ENCODE assay signal across 9 mouse cellular contexts in the genomic region with DNA sequence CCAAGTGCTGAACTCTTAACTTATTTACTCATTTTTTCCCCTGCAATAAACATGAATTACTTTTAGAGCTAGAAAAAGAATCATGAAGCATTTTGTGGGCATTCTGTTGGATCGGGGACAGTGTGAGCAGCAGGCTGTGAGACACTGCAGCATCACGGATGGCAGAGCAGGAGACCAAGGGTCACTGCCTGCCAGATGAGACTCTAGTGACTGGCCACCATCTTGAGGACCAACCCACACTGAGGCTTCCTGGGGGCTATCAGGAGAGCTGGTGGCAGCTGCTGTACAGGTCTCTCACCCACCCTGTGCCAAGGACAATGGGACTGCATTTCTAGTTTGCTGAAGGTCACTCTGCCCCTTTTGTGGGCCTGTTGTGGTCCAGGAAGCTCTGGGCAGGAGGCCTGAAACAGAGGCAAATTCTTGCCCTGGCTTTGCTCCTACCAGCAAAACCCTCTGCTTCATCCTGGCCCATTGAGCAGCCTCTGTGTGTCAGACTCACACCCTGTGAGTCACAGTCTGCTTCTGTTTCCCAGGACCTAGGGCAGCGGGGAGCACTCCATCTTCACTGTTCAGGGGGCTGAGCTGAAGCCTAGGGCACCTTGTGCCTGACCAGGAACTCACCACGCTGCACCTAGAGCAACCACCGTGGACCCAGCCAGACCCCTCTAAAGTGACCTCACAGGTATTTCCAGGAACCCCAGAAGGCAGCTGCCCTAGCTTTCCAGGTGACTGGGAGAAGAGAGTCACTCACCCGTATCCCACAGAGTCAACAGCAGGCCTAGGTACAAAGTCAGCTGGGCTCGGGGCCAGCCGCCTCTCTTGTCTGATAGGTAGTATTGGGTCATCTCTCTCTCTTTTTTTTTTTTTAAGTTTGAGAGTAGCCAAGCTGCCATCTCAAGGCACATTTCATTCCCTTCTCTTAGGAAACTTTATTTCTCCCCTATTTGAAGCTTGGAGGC. TPM values are rescaled to one million over a fixed set of nuclear protein-coding genes. Genes with fewer than 3 reads are reported as not detected.
DNase-seq lines count a peak whose midpoint lies in the region; ATAC-seq and TF ChIP-seq lines count a peak whose summit lies in the region.
"Had no signal": no experiment of that assay in that cellular context is flagged by ENCODE, and none has a peak within 500 bp of the region (broad histone marks: within the 10 kb centered on the region; RNA-seq: fewer than 3 reads in every experiment).

No protein-coding gene starts in this region.

- H3K27me3 ChIP-seq in midbrain, embryonic 15.5 days (replicated peaks) = no peaks in the 10 kb centered on the region
- H3K27me3 ChIP-seq in midbrain, embryonic 16.5 days (ENCODE audit: control insufficient read depth, insufficient read depth, low read depth, low read length) = no peaks in the 10 kb centered on the region
- no peaks in the 10 kb centered on the region for H3K27me3 ChIP-seq in forebrain, embryonic 15.5 days
- no peaks in the 10 kb centered on the region for H3K27me3 ChIP-seq in kidney, postnatal 0 days (ENCODE audit: insufficient read depth, low read length)
- H3K27me3 ChIP-seq: lung, embryonic 15.5 days; neural tube, embryonic 12.5 days had no signal

- no peak for TF ChIP-seq CTCF in kidney, postnatal 0 days (IDR thresholded peaks at IDR 0.05; ENCODE audit: low read depth)

- H3K4me1 ChIP-seq in midbrain, embryonic 15.5 days = peaks cover 5% of the 10 kb centered on the region; the same call in 1 of the 2 replicates
- peaks cover 4% of the 10 kb centered on the region; the same call in 1 of the 2 replicates for H3K4me1 ChIP-seq in midbrain, embryonic 16.5 days (ENCODE audit: control insufficient read depth, insufficient read depth, low read length)
- H3K4me1 ChIP-seq in forebrain, embryonic 15.5 days = peaks cover 15% of the 10 kb centered on the region
- H3K4me1 ChIP-seq in kidney, postnatal 0 days (replicated peaks; ENCODE audit: insufficient read depth, low read length) = no peaks in the 10 kb centered on the region; the same call in 1 of the 2 replicates
- H3K4me1 ChIP-seq: lung, embryonic 15.5 days had no signal

- no peak overlapping the region for H3K4me2 ChIP-seq in midbrain, embryonic 15.5 days
- no peak overlapping the region for H3K4me2 ChIP-seq in midbrain, embryonic 16.5 days (ENCODE audit: low read length)
- H3K4me2 ChIP-seq in forebrain, embryonic 15.5 days (replicated peaks) = no peak overlapping the region
- H3K4me2 ChIP-seq in kidney, postnatal 0 days (ENCODE audit: low read length) = no peak overlapping the region
- H3K4me2 ChIP-seq: lung, embryonic 15.5 days; neural tube, embryonic 12.5 days had no signal

- peak; percentile 46 for DNase-seq in kidney, postnatal 0 days (ENCODE audit: low spot score)
- DNase-seq in right cerebral cortex, adult 2 months (ENCODE audit: low spot score in 2 of 2) = no peak
- DNase-seq in gastrocnemius, postnatal 10 days = no peak
- DNase-seq in layer of hippocampus, adult 8-10 months (ENCODE audit: low spot score in 2 of 2) = no peak

- H3K27ac ChIP-seq in midbrain, embryonic 15.5 days = 0 out of 2 replicates have a peak overlapping the region, but pooled peaks have one; percentile 8
- no peak overlapping the region for H3K27ac ChIP-seq in midbrain, embryonic 16.5 days (ENCODE audit: low read length)
- H3K27ac ChIP-seq in forebrain, embryonic 15.5 days (replicated peaks) = peak overlapping the region; percentile 70
- peak overlapping the region; percentile 90 for H3K27ac ChIP-seq in kidney, postnatal 0 days
- H3K27ac ChIP-seq: lung, embryonic 15.5 days; neural tube, embryonic 12.5 days had no signal

- H3K9ac ChIP-seq in midbrain, embryonic 15.5 days = no peak overlapping the region
- no peak overlapping the region for H3K9ac ChIP-seq in midbrain, embryonic 16.5 days (ENCODE audit: low read depth, low read length)
- H3K9ac ChIP-seq in forebrain, embryonic 15.5 days (replicated peaks) = no peak overlapping the region
- no peak overlapping the region for H3K9ac ChIP-seq in kidney, postnatal 0 days (ENCODE audit: low read depth, low read length)
- H3K9ac ChIP-seq: lung, embryonic 15.5 days; neural tube, embryonic 12.5 days had no signal

- H3K36me3 ChIP-seq in midbrain, embryonic 15.5 days (replicated peaks) = no peaks in the 10 kb centered on the region
- no peaks in the 10 kb centered on the region for H3K36me3 ChIP-seq in midbrain, embryonic 16.5 days (ENCODE audit: control insufficient read depth, insufficient read depth, low read length)
- H3K36me3 ChIP-seq in forebrain, embryonic 15.5 days = no peaks in the 10 kb centered on the region
- H3K36me3 ChIP-seq in kidney, postnatal 0 days (ENCODE audit: insufficient read depth, low read length) = no peaks in the 10 kb centered on the region
- H3K36me3 ChIP-seq: lung, embryonic 15.5 days; neural tube, embryonic 12.5 days had no signal

- 77% methylated on average over 8 of the region's 8 CpGs for WGBS in midbrain, embryonic 15.5 days
- WGBS in midbrain, embryonic 16.5 days = 81% methylated on average over 8 of the region's 8 CpGs
- WGBS in forebrain, embryonic 15.5 days = 74% methylated on average over 8 of the region's 8 CpGs
- 56% methylated on average over 8 of the region's 8 CpGs for WGBS in kidney, postnatal 0 days

- H3K4me3 ChIP-seq in midbrain, embryonic 15.5 days = no peak overlapping the region
- no peak overlapping the region for H3K4me3 ChIP-seq in midbrain, embryonic 16.5 days (ENCODE audit: low read depth, low read length)
- H3K4me3 ChIP-seq in forebrain, embryonic 15.5 days = no peak overlapping the region
- no peak overlapping the region for H3K4me3 ChIP-seq in kidney, postnatal 0 days (replicated peaks; ENCODE audit: low read depth, low read length)
- H3K4me3 ChIP-seq: lung, embryonic 15.5 days; neural tube, embryonic 12.5 days had no signal

- ATAC-seq in midbrain, embryonic 15.5 days (replicated peaks) = no peak
- ATAC-seq in midbrain, embryonic 16.5 days = no peak
- ATAC-seq in forebrain, embryonic 15.5 days (replicated peaks) = no peak
- peak; percentile 84 for ATAC-seq in kidney, postnatal 0 days (replicated peaks; ENCODE audit: low FRiP score, low read depth)

- no peaks in the 10 kb centered on the region for H3K9me3 ChIP-seq in midbrain, embryonic 15.5 days
- H3K9me3 ChIP-seq in midbrain, embryonic 16.5 days (replicated peaks; ENCODE audit: control insufficient read depth, low read length, poor library complexity, severe bottlenecking) = no peaks in the 10 kb centered on the region
- H3K9me3 ChIP-seq in forebrain, embryonic 15.5 days = no peaks in the 10 kb centered on the region
- no peaks in the 10 kb centered on the region for H3K9me3 ChIP-seq in kidney, postnatal 0 days (replicated peaks; ENCODE audit: low read length)
- H3K9me3 ChIP-seq: lung, embryonic 15.5 days; neural tube, embryonic 12.5 days had no signal

RNA-seq across cellular contexts. Expression of a gene that starts 40.2 kb away (rescaled TPM):
- polyA plus RNA-seq in midbrain, embryonic 15.5 days (2015; fragmentation: Nextera tagmentation; extraction: Ambion mirVana) = 94.9 and 98.5 TPM in 2 replicates
- polyA plus RNA-seq in midbrain, embryonic 16.5 days (2015; fragmentation: Nextera tagmentation; extraction: Ambion mirVana) = 102 and 104 TPM in 2 replicates
- polyA plus RNA-seq in forebrain, embryonic 15.5 days (2015; fragmentation: Nextera tagmentation; extraction: Ambion mirVana) = 98.7 and 104 TPM in 2 replicates
- polyA plus RNA-seq in kidney, postnatal 0 days (2015; fragmentation: Nextera tagmentation; extraction: Ambion mirVana) = 78.7 and 78.8 TPM in 2 replicates
- 10 to 100 TPM; 16.6 to 21.5 TPM for total RNA-seq in gastrocnemius, postnatal 10 days (2021)
- 10 to 100 TPM; 26.1 to 35.8 (median 29.9) TPM for total RNA-seq in layer of hippocampus, adult 8-10 months (2022)

RNA-seq across cellular contexts. Expression of a gene that starts 56.9 kb away (rescaled TPM):
- polyA plus RNA-seq in midbrain, embryonic 15.5 days (2015; fragmentation: Nextera tagmentation; extraction: Ambion mirVana) = 4.3 and 4.4 TPM in 2 replicates
- polyA plus RNA-seq in midbrain, embryonic 16.5 days (2015; fragmentation: Nextera tagmentation; extraction: Ambion mirVana) = 3.0 and 3.5 TPM in 2 replicates
- 3.7 and 3.9 TPM in 2 replicates for polyA plus RNA-seq in forebrain, embryonic 15.5 days (2015; fragmentation: Nextera tagmentation; extraction: Ambion mirVana)
- 9.4 and 10.5 TPM in 2 replicates for polyA plus RNA-seq in kidney, postnatal 0 days (2015; fragmentation: Nextera tagmentation; extraction: Ambion mirVana)
- total RNA-seq in gastrocnemius, postnatal 10 days (2021) = 1 to 10 TPM; 1.3 to 3.1 TPM
- total RNA-seq in layer of hippocampus, adult 8-10 months (2022) = 1 to 10 TPM in 3 of 4 experiments, under 1 TPM in 1; 0.41 to 2.6 (median 2.0) TPM
